Mouse (Mus musculus): ENCODE data around the gene Lhx8.

Gene Lhx8

GRCm38 (mm10) chr3:154321921-154322574 lies 8.4 kb downstream of the Lhx8 start:
- in situ Hi-C loops (cut with MboI, MseI) = no loop called here

- in situ Hi-C loops (cut with MboI, MseI) = no loop called here
Measured at GRCm38 (mm10) chr3:154317651-154318248, 12.7 kb downstream of the Lhx8 start.

GRCm38 (mm10) chr3:154305163-154305884 lies 25.1 kb downstream of the Lhx8 start:
- in situ Hi-C loops (cut with MboI, MseI) = no loop called here

GRCm38 (mm10) chr3:154301102-154301501 lies 29.4 kb downstream of the Lhx8 start:
- in situ Hi-C loops (cut with MboI, MseI) = no loop called here

GRCm38 (mm10) chr3:154300006-154300405 lies 30.5 kb downstream of the Lhx8 start:
- in situ Hi-C loops (cut with MboI, MseI) = no loop called here

- in situ Hi-C loops (cut with MboI, MseI) = no loop called here
Measured at GRCm38 (mm10) chr3:154298490-154298889, 32.0 kb downstream of the Lhx8 start.

- in situ Hi-C loops (cut with MboI, MseI) = no loop called here
Measured at GRCm38 (mm10) chr3:154297499-154297898, 33.0 kb downstream of the Lhx8 start.

- in situ Hi-C loops (cut with MboI, MseI) = no loop called here
Measured at GRCm38 (mm10) chr3:154294924-154295834, 35.3 kb downstream of the Lhx8 start.

GRCm38 (mm10) chr3:154293839-154294490 lies 36.5 kb downstream of the Lhx8 start:
- in situ Hi-C loops (cut with MboI, MseI) = no loop called here

- in situ Hi-C loops (cut with MboI, MseI) = no loop called here
Measured at GRCm38 (mm10) chr3:154292126-154292525, 38.3 kb downstream of the Lhx8 start.

GRCm38 (mm10) chr3:154290351-154290750 lies 40.1 kb downstream of the Lhx8 start:
- in situ Hi-C loops (cut with MboI, MseI) = no loop called here

GRCm38 (mm10) chr3:154288429-154289069 lies 41.9 kb downstream of the Lhx8 start:
- in situ Hi-C loops (cut with MboI, MseI) = no loop called here

- in situ Hi-C loops (cut with MboI, MseI) = no loop called here
Measured at GRCm38 (mm10) chr3:154287217-154287616, 43.2 kb downstream of the Lhx8 start.

- in situ Hi-C loops (cut with MboI, MseI) = no loop called here
Measured at GRCm38 (mm10) chr3:154285351-154285750, 45.1 kb downstream of the Lhx8 start.

- in situ Hi-C loops (cut with MboI, MseI) = no loop called here
Measured at GRCm38 (mm10) chr3:154284260-154284659, 46.2 kb downstream of the Lhx8 start.

- in situ Hi-C loops (cut with MboI, MseI) = no loop called here
Measured at GRCm38 (mm10) chr3:154274681-154275080, 55.8 kb downstream of the Lhx8 start.

GRCm38 (mm10) chr3:154269757-154270366 lies 60.6 kb downstream of the Lhx8 start:
- in situ Hi-C loops (cut with MboI, MseI) = loop anchor here (5.0 kb wide), 1 partner anchor 307 kb away; no protein-coding TSS in a partner anchor

GRCm38 (mm10) chr3:154268313-154268712 lies 62.1 kb downstream of the Lhx8 start:
- in situ Hi-C loops (cut with MboI, MseI) = loop anchor here (5.0 kb wide), 1 partner anchor 309 kb away; no protein-coding TSS in a partner anchor

GRCm38 (mm10) chr3:154257312-154257711 lies 73.1 kb downstream of the Lhx8 start:
- in situ Hi-C loops (cut with MboI, MseI) = no loop called here

All from regulatory T cell (primary cell).